Mouse (Mus musculus): ENCODE measurements around the gene Ankrd2. TPM values are rescaled to one million over a fixed set of nuclear protein-coding genes. Genes with fewer than 3 reads are reported as not detected.

Gene Ankrd2
- total RNA-seq (2021) = under 1 TPM; 0.64 to 0.76 TPM
- long read RNA-seq, experiment 1, partial matches to known transcripts = 0 of 1 reads
- long read RNA-seq, experiment 1, other reads (novel, unspliced or antisense) = 0 of 1 reads
- long read RNA-seq, experiment 2, partial matches to known transcripts = 2 of 3 reads
- long read RNA-seq, experiment 2, other reads (novel, unspliced or antisense) = 0 of 3 reads

GRCm38 (mm10) chr19:42035456-42036248 lies at the start of gene Ankrd2:
Gene Ankrd2, plus strand, starts transcription at chr19:42036000.
- peak; percentile 77 to 82 for DNase-seq (ENCODE audit: low spot score in 2 of 2)

DNA sequence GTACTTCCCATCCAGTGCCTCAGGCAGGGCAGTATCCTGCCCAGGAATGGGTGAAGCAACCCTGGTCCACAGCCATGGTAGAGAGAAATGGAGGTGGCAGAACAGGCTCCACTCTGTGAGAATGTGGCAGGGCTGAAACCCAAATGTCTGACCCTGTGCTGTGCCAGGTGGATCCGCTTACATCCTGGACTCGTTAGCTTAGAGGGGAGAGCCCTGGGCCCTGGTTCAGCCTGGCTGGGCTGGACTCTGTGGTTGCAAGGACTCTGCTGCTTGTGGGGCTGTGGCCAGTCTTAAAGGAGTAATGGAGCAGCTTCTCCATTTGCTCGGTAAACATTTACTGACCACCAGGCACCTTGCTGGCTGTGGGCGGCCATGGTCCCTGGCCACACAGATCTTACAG lies 48.6 kb upstream of the Ankrd2 start:
- no peak for DNase-seq (ENCODE audit: low spot score in 2 of 2)

DNA sequence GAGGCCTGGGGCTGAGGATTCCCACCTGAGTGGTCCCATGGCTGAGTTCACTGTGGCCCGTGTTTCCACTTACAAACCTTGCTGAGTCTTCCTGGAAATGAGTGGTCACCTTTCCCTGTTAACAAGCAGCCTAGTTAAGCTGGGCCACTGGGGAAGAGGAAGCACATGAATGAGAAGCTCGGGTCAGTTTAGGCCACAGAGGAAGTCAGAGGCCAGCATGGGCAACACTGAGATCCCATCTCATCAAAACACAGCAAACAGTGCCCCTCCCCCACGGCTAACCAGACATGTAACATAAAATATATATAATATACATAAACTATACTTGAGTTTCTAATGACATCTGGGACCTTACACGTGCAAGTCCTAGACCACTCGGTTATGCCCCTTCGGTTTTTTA lies 46.0 kb upstream of the Ankrd2 start:
- no peak for DNase-seq (ENCODE audit: low spot score in 2 of 2)

GRCm38 (mm10) chr19:41991926-41992477 lies 43.8 kb upstream of the Ankrd2 start:
- no peak for DNase-seq (ENCODE audit: low spot score in 2 of 2)

DNA sequence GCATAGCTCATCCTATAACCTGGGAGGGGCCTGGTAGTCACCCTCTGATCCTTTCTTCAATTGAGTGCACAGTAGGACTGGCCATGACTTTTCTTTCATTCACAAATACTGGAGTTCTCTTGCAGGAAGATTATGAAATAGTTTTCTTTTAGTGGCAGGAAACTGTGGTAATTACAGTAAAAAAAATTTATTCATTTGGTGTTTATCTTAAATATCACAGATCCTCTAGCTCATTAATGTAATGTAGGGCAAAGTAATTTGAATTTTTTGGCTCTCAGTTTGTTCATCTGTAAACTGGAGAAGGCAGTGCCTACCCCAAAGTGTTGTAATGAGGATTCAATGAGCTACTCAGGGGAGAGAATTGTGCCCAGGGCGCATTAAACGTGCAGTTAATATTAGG lies 42.8 kb upstream of the Ankrd2 start:
- DNase-seq (ENCODE audit: low spot score in 2 of 2) = no peak

DNA sequence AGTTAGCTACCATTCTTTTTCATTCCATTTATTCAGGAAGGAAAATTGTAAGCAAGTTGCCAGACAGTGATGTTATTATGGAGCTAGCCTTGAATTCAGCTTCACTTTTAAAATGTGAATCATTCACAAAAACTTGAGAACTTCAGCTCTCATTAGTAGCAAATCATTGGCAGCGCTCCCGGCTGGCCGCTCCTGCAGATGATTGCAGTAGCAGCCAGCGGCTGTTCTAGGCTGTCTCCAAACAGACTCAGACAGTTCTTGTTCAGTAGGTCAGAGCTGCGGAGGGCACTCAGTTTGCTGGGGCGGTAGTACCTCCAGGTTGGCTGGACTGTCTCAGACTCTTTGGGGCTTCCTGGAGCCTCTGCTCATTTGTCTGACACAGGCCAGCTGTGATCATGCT lies 42.3 kb upstream of the Ankrd2 start:
- DNase-seq (ENCODE audit: low spot score in 2 of 2) = peak; percentile 66 to 71

DNA sequence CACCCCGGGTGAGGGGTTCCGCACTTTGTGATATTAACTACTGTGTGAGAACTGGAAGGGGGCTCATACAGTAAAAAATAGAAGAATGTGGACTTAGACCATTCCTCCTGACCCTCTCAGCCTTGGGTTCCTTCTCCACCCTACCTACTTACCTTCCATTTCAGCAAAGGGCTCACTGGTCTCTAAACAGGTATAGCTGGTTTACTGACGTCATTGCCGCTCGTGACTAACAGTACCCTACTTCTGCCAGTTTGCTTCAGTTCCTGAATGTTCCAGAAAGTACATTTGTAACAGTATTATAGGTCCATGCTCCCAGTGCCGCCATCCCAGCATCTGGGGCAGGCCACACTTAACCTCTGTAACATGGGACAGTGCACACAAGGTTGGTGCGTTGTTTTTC lies 41.8 kb upstream of the Ankrd2 start:
- DNase-seq (ENCODE audit: low spot score in 2 of 2) = peak in 1 of 2 experiments; percentile 13

GRCm38 (mm10) chr19:41995483-41995882 lies 40.3 kb upstream of the Ankrd2 start:
- DNase-seq (ENCODE audit: low spot score in 2 of 2) = no peak

DNA sequence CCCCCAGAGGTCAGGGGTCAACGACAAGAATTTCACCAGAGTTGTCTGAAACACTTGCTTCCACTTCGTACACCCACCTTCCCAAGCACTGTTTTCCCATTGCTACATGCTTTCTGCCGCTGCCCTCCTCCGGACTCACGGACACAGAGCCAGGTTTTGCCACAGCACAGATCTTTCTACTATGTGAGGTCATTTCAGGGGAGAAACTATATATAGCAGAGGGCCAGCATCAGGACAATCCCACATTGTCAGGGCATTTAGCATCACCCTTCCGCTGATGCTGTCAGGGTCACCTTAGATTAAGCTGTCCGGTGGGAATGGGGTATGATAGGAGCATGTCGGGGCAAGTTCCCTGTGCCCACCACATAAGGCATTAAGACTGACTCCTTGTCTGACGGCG lies 38.7 kb upstream of the Ankrd2 start:
- no peak for DNase-seq (ENCODE audit: low spot score in 2 of 2)

GRCm38 (mm10) chr19:41998770-41999548 lies 36.8 kb upstream of the Ankrd2 start:
- DNase-seq (ENCODE audit: low spot score in 2 of 2) = no peak

GRCm38 (mm10) chr19:41999688-42000283 lies 36.0 kb upstream of the Ankrd2 start:
- DNase-seq (ENCODE audit: low spot score in 2 of 2) = no peak

- DNase-seq (ENCODE audit: low spot score in 2 of 2) = no peak
Measured at GRCm38 (mm10) chr19:42000446-42000958, 35.3 kb upstream of the Ankrd2 start.

DNA sequence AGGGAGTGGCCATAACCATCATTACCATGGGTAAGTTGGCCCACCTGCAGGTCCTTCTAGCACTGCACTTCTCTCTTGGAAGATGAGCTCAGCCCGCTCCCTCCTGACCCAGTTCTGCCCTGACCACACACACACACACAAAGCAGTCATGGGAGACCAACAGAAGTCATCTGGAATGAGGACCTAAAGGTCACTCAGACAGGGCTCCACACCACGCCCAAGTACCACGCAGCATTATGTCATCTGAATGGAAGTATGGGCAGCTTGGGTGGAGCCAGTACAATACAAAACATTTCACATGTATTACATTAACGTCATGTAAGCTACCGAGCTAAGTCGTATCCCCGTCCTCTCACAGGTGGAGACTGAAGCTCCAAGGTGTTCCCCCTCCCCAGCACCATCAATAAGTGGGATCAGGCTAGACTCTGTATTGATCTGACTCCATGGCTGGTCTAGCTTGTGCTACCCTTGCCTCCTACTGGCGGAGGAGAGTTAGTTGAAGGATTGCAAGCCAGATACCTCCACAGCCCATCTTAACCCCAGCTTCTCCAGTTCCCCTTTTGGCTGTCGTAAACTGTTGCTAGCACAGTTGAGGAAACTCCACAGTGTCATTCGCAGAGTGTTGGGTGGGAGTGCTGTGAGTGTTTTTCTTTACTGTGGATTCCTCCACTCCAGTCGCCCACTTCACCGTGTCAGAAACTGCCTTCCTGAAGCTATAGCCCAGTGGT lies 34.4 kb upstream of the Ankrd2 start:
- no peak for DNase-seq (ENCODE audit: low spot score in 2 of 2)

GRCm38 (mm10) chr19:42004258-42004657 lies 31.5 kb upstream of the Ankrd2 start:
- no peak for DNase-seq (ENCODE audit: low spot score in 2 of 2)

DNA sequence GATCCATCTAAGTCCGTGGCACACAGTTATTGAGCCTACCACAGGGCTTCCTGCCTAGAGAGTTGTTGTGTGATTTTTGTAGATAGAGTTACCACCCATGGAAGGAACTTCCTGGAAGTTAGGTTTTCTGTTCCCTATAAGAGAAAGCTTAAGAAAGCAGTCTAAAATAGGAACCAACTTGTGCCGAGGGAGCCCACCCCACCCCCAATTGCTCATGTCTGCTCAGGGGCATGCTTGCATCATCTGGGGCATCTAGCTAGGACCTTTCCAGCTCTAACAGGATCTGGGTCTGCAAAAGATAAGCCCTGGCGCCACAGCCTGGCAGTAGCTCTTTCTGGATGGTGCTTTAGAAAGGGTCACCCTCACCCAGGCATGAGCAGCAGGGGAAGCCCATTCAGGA lies 30.2 kb upstream of the Ankrd2 start:
- DNase-seq (ENCODE audit: low spot score in 2 of 2) = no peak

DNA sequence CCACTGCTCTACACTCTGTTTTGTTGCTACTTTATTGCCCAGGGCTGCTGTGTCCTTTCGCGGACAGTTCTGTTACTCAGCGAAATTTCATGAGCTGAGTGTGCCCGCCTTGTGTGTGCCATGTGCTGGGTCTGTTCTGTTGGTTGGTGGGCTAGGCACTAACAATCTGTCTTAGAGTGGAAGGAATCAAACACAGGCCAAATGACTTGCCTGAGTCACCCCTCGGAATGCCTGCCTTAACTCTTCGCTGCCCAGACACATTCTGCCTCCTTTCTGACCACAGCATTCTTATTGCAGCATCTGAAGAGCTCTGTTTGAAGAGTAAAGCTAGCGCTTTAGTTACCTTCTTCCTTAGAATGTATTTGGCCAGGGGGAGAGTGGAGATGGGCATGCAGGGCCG lies 29.2 kb upstream of the Ankrd2 start:
- no peak for DNase-seq (ENCODE audit: low spot score in 2 of 2)

DNA sequence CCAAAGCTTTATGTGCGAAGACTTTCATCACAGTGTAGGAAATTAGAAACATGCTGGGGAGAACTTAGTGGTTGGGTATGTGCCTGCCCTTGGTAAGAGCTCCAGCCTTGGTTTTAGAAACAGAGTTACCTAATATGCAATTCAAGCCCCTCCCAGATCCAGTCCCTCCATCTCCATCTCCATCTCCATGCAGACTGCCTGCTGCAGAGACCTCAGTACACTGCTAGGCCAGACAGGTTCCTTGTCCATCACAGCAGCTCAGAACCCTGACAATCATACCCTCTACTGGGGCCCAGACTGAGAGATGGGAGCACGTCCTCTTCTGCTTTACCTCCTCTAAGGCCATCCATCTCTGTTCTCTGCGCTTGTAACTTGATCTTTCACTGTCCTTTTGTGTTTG lies 27.2 kb upstream of the Ankrd2 start:
- no peak for DNase-seq (ENCODE audit: low spot score in 2 of 2)

DNA sequence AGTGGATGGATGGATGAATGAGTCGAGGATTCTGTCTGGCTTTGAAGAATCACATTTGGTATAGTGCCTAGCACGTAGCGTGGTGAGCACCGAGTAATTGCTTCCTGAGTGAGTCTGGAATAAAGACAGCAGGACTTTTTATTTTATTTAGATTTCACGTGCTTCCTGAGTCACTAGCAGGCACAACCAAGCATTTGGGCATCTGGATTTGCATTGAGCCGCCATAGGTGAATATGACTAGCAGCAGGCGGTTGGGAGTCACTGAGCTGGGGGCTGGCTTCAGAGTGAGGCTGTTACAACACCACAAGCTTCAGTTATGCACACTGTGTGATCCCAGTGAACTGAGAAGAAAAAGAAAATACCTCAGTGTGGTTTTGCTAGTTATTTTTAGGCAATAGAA lies 26.7 kb upstream of the Ankrd2 start:
- DNase-seq (ENCODE audit: low spot score in 2 of 2) = no peak

DNA sequence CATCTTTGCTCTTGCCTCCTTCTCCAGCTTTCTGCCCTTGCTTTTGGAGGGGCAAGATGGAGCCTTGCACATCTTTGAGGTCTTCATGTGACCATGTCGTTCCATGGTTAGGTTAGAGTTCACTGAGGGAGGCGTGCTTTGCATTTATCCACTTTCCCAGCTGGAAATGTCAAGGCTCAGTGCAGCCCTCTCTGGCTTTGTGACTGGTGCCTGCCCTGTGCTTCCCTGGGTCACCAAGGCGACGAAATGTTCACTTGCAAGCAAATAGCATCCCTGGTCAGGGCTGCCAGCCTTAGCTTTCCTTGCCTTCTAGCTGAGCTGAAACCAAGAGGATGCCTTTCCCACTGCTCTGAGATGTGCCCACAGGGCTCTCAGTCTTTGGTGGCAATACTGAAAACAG lies 25.4 kb upstream of the Ankrd2 start:
- DNase-seq (ENCODE audit: low spot score in 2 of 2) = no peak

DNA sequence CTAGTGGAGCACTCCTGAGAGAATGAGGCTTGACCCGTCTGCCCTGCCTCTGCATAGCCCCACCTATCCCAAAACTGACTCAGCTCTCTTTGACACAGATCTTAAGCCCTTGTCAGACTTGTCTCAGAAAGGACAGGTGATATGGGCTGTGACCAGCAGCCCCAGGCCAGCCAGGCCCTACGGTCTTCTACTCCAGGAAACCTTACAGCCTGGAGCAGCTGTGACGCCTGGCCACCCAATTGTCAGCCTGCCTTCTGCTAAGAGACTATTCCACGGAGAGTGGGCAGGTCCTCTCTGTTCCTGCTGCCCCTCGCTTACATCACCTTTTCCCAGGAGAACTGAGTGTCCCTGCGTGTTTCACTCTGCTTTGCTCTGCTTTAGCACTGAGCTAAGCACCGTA lies 24.7 kb upstream of the Ankrd2 start:
- DNase-seq (ENCODE audit: low spot score in 2 of 2) = no peak

All from adrenal gland, adult 18-20 months (tissue).